ENCODE assay signal across 31 mouse cellular contexts in genomic region chr2:73380298-73380975, GRCm38 (mm10). TPM values are rescaled to one million over a fixed set of nuclear protein-coding genes. Genes with fewer than 3 reads are reported as not detected.
A peak's percentile ranks its signal among the peaks of the same experiment; 100 is the strongest.
DNase-seq lines count a peak whose midpoint lies in the region; ATAC-seq and TF ChIP-seq lines count a peak whose summit lies in the region.
"Had no signal": no experiment of that assay in that cellular context is flagged by ENCODE, and none has a peak within 500 bp of the region (broad histone marks: within the 10 kb centered on the region; RNA-seq: fewer than 3 reads in every experiment).

No protein-coding gene starts in this region.

- no peak overlapping the region for H3K9ac ChIP-seq in lung, embryonic 15.5 days
- H3K9ac ChIP-seq: embryonic facial prominence, embryonic 15.5 days; forebrain, embryonic 12.5 days; heart, embryonic 13.5 days; hindbrain, embryonic 15.5 days; midbrain, embryonic 15.5 days; neural tube, embryonic 15.5 days had no signal

- H3K4me3 ChIP-seq in gastrocnemius, adult 2 months = no peak overlapping the region
- no peak overlapping the region for H3K4me3 ChIP-seq in lung, embryonic 15.5 days
- H3K4me3 ChIP-seq: embryonic facial prominence, embryonic 10.5 days; embryonic facial prominence, embryonic 15.5 days; forebrain, embryonic 12.5 days; heart, adult 2 months; heart, embryonic 13.5 days; hindbrain, embryonic 10.5 days; hindbrain, embryonic 15.5 days; midbrain, embryonic 15.5 days; neural tube, embryonic 15.5 days had no signal

- no peaks in the 10 kb centered on the region for H3K9me3 ChIP-seq in lung, embryonic 15.5 days
- H3K9me3 ChIP-seq: embryonic facial prominence, embryonic 10.5 days; embryonic facial prominence, embryonic 15.5 days; forebrain, embryonic 12.5 days; heart, embryonic 13.5 days; hindbrain, embryonic 10.5 days; hindbrain, embryonic 15.5 days; midbrain, embryonic 15.5 days; neural tube, embryonic 15.5 days had no signal

- no peaks in the 10 kb centered on the region for H3K36me3 ChIP-seq in lung, embryonic 15.5 days
- H3K36me3 ChIP-seq: embryonic facial prominence, embryonic 10.5 days; embryonic facial prominence, embryonic 15.5 days; forebrain, embryonic 12.5 days; heart, embryonic 13.5 days; hindbrain, embryonic 10.5 days; hindbrain, embryonic 15.5 days; midbrain, embryonic 15.5 days had no signal

- intact Hi-C loops in gastrocnemius, adult 2 months (cut with DNase I) = no loop called here

- no peak for DNase-seq in gastrocnemius, adult 2 months
- DNase-seq in gastrocnemius, adult 18-20 months (ENCODE audit: low spot score) = no peak
- peak; percentile 36 for DNase-seq in kidney, adult 9 months
- DNase-seq in kidney, postnatal 10 days = no peak
- no peak for DNase-seq in lung, adult 18-20 months
- peak; percentile 7 for DNase-seq in kidney, postnatal 14 days
- DNase-seq: adrenal gland, adult 2 months; adrenal gland, postnatal 36 days; cerebellum, adult 18-20 months; cerebellum, postnatal 10 days; gastrocnemius, postnatal 25 days; heart, adult 2 months; heart, postnatal 10 days; layer of hippocampus, adult 9-11 months; liver; retina, postnatal 1 day; right cerebral cortex, postnatal 14 days; thymus, postnatal 4 days had no signal

- H3K4me1 ChIP-seq in lung, embryonic 15.5 days = peaks cover 4% of the 10 kb centered on the region
- H3K4me1 ChIP-seq: hindbrain, embryonic 10.5 days; midbrain, embryonic 15.5 days had no signal

- peak overlapping the region; percentile 56; the same call in 1 of the 2 replicates for H3K27ac ChIP-seq in gastrocnemius, adult 2 months
- peak overlapping the region; percentile 67 for H3K27ac ChIP-seq in lung, embryonic 15.5 days
- H3K27ac ChIP-seq: embryonic facial prominence, embryonic 10.5 days; embryonic facial prominence, embryonic 15.5 days; forebrain, embryonic 12.5 days; heart, adult 2 months; heart, embryonic 13.5 days; hindbrain, embryonic 10.5 days; hindbrain, embryonic 15.5 days; macrophage; midbrain, embryonic 15.5 days; neural tube, embryonic 15.5 days had no signal

- TF ChIP-seq CTCF in gastrocnemius, adult 2 months (IDR thresholded peaks at IDR 0.05) = no peak

- H3K4me2 ChIP-seq in lung, embryonic 15.5 days = peak overlapping the region; percentile 1; the same call in 1 of the 2 replicates
- H3K4me2 ChIP-seq: embryonic facial prominence, embryonic 15.5 days; forebrain, embryonic 12.5 days; heart, embryonic 13.5 days; hindbrain, embryonic 15.5 days; midbrain, embryonic 15.5 days; neural tube, embryonic 15.5 days had no signal

- no peaks in the 10 kb centered on the region for H3K27me3 ChIP-seq in lung, embryonic 15.5 days
- H3K27me3 ChIP-seq: CH12.LX; embryonic facial prominence, embryonic 15.5 days; heart, embryonic 13.5 days; hindbrain, embryonic 15.5 days; midbrain, embryonic 15.5 days; neural tube, embryonic 15.5 days had no signal

- WGBS in lung, embryonic 15.5 days = 36% methylated on average over 9 of the region's 9 CpGs

- ATAC-seq in lung, embryonic 15.5 days (ENCODE audit: borderline replicate concordance, extremely low read depth, low FRiP score, low TSS enrichment) = peak; percentile 35; the same call in 1 of the 2 replicates
- ATAC-seq in inflammation-experienced regulatory T-cells, adult 6 months = no peak
- ATAC-seq: activated CD4-positive, CD25-positive, alpha-beta regulatory T cell, adult 4 months; midbrain, embryonic 15.5 days had no signal

RNA-seq across cellular contexts. Expression of gene Gpr155, which starts 5.9 kb away (rescaled TPM):
- 10 to 100 TPM; 14.1 to 15.7 TPM for total RNA-seq in gastrocnemius, adult 2 months (2021)
- total RNA-seq in gastrocnemius, adult 18-20 months (2021) = 10 to 100 TPM; 18.3 to 19.2 TPM
- polyA plus RNA-seq in lung, embryonic 15.5 days (2015; fragmentation: Nextera tagmentation; extraction: Ambion mirVana) = 6.3 and 6.4 TPM in 2 replicates
- polyA plus RNA-seq in inflammation-experienced regulatory T-cells, adult 6 months (2017; shearing (Covaris generic)) = 10 to 100 TPM; 22.1 to 24.3 (median 24.1) TPM

Comparison
In these comparisons a context has a peak if more than half of its experiments do, and no peak if none do; other contexts are left out.
1. DNase-seq: peak in kidney, adult 9 months (single experiment) and kidney, postnatal 14 days (single experiment); none in gastrocnemius, adult 2 months (single experiment), gastrocnemius, adult 18-20 months (single experiment), kidney, postnatal 10 days (single experiment) and lung, adult 18-20 months (0 of 2).